Mouse (Mus musculus) right cerebral cortex, postnatal 10 days (tissue): ENCODE results near the gene Slc15a3.

Experiments
- DNase-seq, 2 experiments: peaks; one replicate each; pipeline ENCODE4 v3.0.0; 2021; ENCODE audit warnings: low spot score in 2 of 2

Slc15a3 gene

DNA sequence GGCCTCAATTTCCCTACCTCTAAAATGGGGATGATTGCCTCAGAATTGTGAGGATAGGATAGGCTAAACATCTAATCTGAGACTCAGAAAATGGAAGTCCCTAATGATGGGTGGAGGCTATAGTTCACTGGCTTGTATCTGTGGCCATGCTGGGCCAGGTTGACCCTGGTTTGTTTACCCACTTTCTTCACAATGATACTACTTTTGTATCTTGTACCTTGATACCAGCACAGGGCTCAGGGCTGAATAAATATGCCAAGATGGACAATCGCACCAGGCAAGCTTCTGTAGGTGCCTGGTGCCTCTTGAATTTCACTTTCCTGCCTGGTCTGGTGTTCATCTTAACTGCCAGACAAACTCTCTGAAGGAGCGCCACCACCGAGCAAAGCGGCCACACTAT is 17.0 kb upstream of the Slc15a3 start:
- DNase-seq: no peak

DNA sequence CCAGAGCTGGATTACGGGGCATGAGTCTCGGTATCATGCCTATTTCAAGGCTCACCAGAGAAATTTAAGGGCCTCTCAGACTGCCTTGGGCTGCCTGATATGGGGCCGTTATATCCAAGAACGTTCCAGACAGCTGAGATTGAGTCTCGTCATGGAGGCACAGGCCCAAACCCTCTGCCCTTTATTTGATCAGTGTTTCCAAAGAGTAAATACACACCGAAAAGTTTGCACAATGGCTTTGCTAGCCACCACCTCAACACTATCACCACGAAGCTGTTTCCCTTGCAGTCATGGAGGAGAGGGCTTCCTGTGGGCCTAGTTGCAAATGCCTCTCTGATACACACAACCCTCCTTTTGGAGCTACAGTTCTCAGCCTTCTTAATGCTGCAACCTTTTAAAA is 15.5 kb upstream of the Slc15a3 start:
- no peak for DNase-seq

DNA sequence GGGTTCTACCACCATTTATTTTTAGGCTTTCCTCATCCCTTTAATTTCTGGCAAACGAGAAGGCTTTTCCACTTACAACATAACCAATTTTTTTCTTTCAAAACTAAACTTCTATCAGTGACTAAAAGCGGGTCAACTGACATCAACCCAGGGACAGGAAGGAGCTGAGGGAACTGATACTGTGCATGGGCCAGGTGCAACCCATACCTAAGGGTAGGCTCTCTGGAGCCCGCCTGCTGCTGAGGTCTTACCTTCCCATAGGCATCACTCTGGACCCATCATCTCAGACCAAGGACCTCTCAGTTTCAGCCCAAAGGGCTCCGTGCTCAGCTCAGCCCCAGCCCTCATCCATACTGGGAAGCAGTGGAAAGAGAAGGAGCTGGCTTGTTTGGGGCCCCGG is 11.2 kb upstream of the Slc15a3 start:
- no peak for DNase-seq

DNA sequence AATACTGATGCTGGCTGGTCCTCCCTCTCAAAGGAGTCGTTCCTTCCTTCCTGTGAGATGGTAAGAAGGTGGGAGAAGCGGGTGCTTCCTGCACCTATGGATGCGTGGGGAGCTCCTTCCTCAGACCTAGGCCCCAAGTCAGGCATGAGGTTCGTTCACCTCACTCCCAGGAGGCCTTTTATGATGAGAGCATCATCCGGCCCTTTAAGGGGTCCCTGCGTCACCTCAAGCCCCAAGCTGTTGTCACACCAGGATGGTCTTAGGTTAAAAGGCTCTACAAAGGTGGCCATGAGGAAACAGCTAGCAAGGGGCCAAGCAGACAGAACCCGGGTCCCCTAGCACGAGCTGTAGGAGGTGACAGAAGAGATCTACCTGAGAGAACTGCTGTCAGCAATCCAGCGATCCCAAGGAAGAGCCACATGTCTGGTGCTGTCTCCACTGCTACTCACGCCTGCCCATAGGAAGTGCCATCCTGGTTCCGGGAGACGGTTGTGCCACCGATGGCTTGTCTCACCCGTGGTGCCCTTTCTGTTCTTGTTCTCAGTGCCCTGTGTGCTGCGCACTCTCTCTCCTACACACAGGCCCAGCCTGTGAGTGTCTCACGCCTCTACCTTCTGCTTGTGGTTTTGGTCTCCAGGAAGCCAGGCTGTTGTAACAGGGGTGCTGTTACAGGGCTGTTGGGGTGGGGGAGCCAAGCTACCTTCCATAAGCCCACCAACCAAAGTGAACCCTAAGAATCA is 9.9 kb upstream of the Slc15a3 start, which contains the start of gene Cd6:
TSS of gene Cd6 (minus strand) at position 623 of the 740 bp plus-strand sequence.
- no peak for DNase-seq

DNA sequence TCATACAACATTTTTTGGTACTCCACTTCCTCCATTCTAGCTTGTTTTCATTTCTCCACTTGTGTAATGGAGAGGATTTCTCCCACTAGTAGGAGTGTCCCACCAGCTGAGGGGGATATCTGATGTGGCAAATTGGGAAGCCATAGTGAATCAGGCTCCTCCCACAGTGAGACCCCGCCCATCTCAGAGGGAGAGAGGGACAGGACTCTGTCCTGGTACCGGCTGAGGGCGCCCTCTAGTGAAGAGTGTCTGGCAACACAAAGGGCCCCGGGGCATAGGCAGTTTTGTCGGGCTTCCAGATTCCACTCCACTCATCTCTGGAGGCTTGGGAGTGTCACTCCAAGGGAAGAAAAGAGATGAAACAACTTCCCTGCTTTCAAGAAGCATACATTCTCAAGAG is 8.1 kb upstream of the Slc15a3 start:
- DNase-seq: peak; percentile 48 to 57

DNA sequence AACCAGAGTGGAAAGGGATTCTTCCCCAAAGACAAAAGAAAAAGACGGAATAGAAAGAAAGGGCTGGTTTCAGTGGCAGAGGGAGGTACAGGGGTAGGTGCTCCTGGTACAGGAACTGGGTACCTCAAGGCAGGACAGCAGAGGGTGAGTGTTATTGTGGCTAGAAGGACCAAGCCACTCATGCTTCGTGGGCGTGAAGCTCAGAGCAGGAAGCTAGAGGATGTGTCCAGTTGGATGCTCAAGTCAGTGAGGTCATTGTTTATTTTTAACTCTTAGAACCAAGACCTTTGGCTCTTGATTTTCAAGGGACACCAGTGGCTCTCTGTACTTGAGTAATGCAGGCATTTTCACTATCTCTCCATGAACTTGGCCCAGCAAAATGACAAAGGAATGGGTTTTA is 7.5 kb upstream of the Slc15a3 start:
- DNase-seq: no peak

DNA sequence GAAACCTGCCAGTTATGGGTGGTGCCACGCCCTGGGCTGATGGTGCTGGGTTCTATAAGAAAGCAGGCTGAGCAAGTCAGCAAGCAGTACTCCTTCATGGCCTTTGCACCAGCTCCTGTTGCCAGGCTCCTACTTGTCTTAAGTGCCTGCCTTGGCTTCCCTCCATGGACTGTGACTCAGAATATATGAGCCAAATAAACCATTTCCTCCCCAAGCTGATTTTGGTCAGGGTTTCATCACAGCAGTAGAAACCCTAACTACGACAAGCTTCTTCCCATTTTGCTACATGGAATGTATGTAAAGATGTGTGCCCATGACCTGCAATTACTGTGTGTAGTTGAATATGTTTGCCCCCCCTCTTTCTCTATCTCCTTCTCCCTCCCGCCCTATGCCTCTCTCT is 5.9 kb upstream of the Slc15a3 start:
- no peak for DNase-seq

DNA sequence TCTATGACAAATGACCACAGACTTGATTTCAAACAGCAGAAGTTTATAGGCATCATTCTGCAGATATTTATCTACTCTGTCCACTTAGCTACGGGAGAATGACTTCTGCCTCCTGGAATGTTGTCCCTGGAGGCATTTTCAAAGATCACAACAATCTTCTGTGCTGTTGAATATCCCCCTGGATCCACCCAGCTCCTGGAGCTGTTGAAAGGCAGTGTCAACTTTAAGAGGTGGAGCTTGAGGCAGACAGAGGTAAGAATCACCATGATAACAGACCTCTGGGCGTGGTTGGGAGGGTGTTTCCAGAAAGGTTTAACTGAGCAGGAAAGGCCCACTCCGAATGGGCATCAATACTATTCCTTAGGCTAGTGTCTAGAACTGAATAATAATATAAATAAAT is 3.9 kb upstream of the Slc15a3 start:
- DNase-seq: no peak

DNA sequence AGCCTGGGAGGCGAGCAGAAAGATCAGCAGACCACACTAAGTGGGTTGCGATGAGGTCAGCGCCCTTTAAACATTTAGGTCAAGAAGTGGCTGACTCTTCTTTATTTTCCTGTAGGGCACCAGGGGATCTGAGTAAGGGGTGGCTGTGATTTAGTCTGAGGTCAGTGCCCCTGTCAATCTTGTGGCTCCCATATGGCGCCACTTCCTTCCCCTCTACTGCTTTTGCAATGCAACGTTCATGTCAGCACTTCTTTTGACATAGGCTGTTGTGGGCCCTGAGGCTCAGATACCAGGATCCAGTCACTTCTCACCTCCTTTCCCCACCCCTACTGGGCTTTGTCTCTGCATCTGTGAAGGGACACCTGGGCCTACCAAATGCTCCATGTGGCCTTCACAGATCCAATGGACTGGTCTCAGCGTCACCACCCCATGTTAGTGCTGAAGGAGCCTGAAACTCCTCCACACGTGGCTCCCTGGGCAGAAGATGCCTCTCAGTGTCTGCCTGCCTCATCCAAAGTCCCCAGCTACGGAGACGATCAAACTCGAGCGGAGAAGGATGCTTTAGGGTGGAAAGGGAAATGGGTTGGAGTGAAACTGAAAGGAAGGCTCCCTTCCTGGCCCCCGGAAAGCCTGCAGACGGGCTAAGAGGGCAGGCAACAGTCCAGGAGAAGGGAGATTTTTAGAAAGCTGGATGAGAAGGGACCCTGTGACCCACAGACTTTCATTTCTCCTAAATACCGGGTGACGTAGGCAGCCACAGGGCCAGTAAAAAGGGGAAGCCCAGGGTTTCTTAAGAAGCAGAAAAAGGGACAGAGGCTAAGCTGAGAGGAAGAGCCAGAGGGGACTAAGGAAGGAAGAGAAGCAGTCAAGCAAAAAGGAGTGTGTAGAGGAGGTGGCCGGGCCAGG is 2.4 kb downstream of the Slc15a3 start:
- no peak for DNase-seq

DNA sequence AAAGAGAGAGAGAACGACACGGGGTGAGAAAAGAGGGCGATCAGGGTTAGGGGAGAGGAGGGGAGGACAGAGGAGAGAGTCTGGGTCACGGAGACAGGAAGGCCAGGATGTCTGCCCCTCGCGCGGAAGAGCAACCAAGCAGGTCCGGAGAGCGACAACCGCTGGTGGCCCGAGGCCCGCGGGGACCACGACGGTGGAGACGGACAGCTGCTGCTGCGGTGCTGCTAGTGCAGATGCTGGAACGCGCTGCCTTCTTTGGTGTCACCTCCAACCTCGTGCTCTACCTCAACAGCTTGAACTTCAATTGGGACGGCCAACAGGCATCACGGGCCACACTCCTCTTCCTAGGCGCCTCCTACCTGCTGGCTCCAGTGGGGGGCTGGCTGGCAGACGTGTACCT is 3.4 kb downstream of the Slc15a3 start:
- no peak for DNase-seq

DNA sequence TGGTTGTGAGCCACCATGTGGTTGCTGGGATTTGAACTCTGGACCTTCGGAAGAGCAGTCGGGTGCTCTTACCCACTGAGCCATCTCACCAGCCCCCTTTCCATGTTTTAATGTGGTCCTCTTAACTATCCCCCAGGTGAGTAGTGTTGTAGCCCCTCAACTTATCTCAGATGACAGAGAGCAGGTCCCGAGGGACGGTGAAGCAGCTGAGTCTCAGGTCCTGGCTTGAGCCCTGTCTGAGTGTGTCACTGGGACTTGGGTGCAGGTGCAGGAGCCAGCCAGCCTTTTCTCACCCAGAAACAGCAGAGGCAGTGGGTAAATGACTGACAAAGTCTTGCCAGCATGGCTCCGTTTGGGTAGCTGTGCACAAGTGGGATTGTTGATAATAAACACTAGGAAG is 4.7 kb downstream of the Slc15a3 start:
- no peak for DNase-seq

DNA sequence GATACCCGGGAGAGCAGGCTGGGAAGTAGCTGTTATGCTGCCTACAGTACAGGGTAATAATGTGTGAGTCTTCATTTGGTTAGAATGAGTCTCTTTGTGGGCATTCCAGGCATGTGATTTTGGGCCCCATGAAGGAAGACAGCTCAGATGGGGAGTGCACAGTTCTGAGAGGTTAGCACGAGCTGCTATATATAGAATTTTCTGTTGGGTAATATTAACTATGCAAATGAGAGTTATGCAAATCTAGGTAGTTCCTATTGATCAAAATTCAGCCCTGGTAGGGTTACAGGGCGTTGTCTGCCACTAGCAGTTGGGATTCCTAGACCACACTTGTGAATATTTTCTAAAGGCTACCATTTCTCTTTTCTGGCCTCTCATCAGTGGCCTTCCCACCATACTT is 5.9 kb downstream of the Slc15a3 start:
- no peak for DNase-seq

DNA sequence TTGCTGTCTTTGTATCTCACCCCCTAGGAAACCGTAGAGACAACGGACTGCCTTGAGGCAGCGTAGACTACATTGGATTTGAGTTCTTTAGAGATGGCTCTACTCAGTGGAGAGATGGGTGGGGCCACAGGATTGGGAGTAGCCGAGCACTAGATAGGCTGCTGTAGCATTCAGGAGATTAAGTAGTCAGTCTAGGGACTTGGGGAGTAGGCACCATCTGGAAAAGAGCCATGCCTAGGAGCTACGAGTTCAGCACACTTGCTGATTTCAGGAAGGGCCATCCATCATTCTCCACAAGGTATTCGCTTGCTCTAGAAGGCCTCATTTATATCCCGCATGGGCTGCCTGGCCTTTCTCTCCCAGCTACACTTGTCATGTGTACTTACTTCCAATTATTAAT is 6.6 kb downstream of the Slc15a3 start:
- no peak for DNase-seq

DNA sequence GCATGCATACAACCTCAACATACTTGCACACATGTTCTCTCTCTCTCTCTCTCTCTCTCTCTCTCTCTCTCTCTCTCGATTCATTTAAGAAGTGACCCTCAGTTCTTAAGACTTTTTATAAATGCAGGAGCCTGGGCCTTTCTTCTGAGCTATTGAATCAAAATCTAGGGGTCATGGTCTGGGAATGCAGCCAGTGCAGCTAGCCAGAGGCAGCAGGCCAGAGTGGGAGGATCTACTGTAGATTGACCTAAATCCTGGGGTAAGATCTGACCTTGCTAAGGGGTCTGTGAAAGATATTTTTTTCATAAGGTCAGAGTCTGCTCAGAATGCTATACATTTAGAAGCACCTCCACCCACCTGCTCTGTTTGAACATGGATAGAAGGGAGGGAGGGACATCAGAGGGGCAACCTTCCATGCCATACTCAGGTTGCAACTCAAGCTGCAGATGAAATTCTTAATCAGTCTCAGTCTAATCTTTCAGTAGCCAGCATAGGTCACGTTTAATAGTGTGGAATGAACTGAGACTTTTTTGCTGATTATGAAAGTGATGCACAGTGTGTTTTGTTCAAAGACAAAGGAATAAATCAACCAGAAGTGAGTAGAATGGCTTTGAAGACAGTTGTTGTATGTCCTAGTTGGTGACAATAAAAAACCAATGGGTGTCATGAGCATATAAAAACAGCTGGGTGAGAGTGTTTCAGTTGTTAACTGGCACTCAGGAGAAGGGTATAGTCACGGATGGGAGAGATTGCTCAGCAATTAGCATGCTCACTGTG is 8.0 kb downstream of the Slc15a3 start:
- no peak for DNase-seq

DNA sequence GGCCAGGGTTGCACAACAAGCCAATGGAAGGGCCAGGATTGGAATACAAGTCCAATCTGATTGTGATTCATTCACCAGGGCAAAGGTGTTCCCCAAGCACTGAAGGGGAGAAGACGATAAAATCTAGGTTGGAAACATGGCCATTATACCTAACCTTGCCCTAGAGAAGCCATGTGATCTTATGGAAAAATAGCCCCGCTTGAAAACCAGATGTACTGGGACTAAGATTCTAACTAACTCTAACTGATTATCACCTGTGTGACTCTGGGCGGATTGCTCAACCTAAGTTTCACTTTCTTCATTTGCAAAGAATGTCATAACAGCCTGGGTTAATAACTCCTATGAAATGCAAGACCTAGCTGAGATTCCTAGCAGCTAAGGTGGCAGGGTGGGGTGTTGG is 15.9 kb downstream of the Slc15a3 start:
- no peak for DNase-seq

DNA sequence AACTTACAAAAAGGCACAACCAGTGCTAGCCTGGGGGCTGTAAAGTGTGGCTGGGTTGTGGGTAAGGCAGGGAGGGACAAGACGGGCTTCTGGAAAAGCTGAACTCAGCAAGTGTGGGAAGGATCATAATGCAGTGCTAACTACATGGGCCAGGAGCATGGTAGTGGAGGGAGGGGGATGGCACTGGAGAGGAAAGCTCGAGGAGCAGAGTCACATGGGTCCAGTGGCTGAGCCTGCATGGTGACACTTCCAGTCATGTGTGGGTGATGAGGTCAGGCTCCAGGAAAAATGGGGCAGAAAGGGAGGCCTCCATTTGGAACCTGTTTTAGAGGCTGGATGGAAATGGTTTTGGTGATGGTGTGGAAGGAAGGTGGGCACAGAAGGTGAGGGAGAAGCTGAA is 17.0 kb downstream of the Slc15a3 start:
- no peak for DNase-seq

DNA sequence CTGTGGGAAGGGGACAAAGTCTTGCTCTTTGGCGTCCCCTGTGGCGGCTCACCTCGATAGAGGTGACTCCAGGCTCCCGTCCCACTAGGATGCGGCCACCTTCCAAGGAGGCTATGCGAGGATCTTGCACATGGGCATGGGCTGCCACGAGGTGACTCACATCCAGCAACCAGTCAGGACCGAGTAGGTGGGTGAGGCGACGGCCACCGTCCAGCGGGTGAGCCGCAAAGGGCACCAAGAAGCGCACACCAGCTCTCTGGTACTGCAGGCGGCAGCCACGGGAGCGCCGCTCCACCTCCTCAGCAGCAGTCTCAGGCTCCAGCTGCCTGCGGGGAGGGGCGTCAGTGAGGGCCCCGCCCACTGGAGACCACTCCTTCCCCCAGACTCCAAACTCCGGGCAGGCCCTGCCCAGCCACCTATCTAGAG is 20.6 kb downstream of the Slc15a3 start:
- no peak for DNase-seq

DNA sequence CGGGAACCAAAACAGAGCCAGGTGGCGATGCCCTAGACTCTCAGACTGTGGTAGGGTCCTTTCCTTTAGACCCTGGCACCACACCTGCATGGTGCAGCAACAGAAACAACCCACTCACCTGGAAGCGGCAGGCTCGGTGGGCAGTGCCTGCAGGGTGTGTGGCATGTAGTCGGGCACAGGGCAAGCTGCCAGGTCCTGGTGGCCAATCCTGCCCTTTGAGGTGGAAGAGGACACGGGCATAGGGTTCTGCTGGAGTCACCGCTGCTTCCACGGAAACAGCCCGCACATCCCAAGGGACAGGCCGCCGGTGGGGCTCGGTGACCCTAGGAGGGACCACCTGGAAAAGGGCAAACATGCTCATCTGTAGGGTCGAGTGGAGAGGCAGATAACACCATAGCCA is 26.8 kb downstream of the Slc15a3 start:
- no peak for DNase-seq

DNA sequence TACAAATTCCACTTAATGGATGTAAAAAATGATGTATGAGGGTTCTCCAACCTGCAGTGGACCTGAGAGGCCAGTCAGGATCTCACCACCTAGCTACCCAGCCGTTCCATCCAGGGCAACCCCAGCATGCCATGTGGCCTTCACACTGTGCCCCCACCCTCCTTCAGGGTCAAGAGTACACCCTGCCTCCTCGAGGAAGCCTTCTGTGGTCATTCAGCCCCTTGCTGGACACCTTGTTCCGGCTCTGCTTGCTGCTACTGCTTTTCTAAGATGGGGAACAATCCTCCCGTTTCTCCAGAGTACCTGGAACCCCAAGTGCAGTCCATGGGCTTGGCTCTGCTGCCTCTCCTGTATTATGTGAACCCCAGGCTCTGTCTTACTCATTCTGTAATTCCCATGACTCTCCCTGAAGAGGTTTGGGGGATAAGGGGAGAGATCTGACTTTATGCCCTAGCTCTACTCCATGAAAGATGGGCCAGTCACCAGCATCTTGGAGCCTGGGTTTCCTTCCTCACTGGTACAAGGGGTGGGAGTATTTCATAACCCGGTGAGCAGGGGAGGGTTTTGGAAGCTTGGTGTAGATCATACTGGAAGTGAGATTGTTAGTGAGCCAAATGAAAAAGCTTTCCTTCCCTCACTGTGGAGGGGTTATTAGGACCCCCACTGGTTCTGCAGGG is 28.6 kb downstream of the Slc15a3 start:
- no peak for DNase-seq

DNA sequence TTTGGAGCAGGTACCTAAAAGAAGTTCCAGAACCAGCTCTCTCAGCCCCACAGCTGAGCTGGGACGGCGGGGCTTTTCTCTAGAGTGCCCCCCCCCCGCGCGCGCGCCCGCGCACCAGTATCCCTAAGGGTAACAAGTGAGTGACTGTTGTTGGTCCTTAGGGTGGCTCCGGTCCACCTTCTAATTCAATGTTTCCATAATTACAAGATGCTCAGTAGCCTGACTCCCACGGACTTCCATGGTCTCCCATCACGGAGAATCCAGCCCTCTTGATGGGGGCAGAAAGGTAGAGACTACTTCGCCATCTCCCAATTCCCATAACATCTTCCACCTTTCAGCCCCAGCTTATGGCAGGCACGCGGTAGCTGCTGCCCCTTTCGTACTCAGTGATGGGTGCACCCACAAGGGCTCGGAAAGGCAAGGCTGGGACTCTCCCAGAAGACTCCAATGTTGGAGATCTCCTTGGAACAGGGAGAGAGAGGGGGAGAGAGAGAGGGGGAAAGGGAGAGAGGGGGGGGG is 29.2 kb downstream of the Slc15a3 start:
- no peak for DNase-seq

DNA sequence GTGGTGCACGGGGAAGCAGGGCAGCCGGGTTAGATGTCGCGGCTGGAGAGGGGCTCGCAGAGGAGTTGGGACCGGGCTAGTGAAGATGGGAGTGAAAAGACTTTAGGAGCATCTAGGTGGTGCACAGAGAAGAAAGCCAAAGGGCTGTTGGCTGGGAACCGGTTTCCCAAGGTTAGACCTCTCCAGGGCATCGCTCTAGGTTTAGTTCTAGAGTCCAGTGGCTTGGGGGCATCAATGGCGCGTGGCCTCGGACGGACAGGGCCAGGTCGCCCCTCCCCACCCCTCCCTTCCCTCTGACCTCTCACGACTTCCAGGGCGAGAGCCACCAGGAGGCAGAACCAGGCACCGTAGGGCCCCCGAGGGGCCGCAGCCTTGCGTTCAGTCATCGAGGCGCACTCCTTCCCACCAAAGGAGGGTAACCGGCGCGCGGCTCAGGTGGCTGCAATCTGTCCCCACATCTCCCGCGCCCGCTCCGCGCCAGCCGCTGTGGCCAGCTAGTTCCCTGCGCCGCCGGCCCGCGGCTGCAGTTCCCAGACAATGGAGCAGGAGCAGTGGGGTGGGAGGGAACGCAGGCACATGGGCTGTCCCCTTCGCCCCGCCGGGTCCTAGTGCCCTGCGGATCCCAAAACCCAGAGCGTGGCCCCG is 29.8 kb downstream of the Slc15a3 start:
- DNase-seq: peak; percentile 91 to 92
